Mouse (Mus musculus) limb, embryonic 13.5 days (tissue): ENCODE data around the gene S100a1. TPM values are rescaled to one million over a fixed set of nuclear protein-coding genes. Genes with fewer than 3 reads are reported as not detected.

ENCODE experiments used
- ATAC-seq: fragments of 200-750 bp; cut with Nextera tagmentation; 2 replicates; pipeline ENCODE4 v1.8.0; 2017; ENCODE audit warnings: low read depth, moderate number of reproducible peaks, moderate TSS enrichment; ENCODE audit not compliant: low FRiP score
- H3K27ac ChIP-seq: fragments of 300-500 bp; sonication (generic); 2 replicates; pipeline ENCODE4 v1.5.1; 2015; ENCODE audit warnings: inconsistent platforms, mild to moderate bottlenecking, moderate library complexity
- H3K27me3 ChIP-seq: fragments of 300-500 bp; sonication (generic); 2 replicates; pipeline ENCODE4 v1.6.1; 2015; ENCODE audit warnings: mild to moderate bottlenecking, inconsistent platforms
- H3K36me3 ChIP-seq: fragments of 300-500 bp; sonication (generic); 2 replicates; pipeline ENCODE4 v1.6.1; 2015; ENCODE audit warnings: inconsistent platforms, mild to moderate bottlenecking, moderate library complexity
- H3K4me1 ChIP-seq: fragments of 300-500 bp; sonication (generic); 2 replicates; pipeline ENCODE4 v1.6.1; 2015; ENCODE audit warnings: inconsistent platforms
- H3K4me2 ChIP-seq: fragments of 300-500 bp; sonication (generic); replicated peaks from 2 replicates; pipeline ENCODE4 v1.6.1; 2015; ENCODE audit warnings: inconsistent platforms, mild to moderate bottlenecking, moderate library complexity
- H3K4me3 ChIP-seq: fragments of 300-500 bp; sonication (generic); 2 replicates; pipeline ENCODE4 v1.5.1; 2015; ENCODE audit warnings: moderate library complexity, mild to moderate bottlenecking, inconsistent platforms
- H3K9ac ChIP-seq: fragments of 300-500 bp; sonication (generic); 2 replicates; pipeline ENCODE4 v1.6.1; 2015; ENCODE audit warnings: mild to moderate bottlenecking, inconsistent platforms
- H3K9me3 ChIP-seq: fragments of 300-500 bp; sonication (generic); 2 replicates; pipeline ENCODE4 v1.6.1; 2016; ENCODE audit warnings: inconsistent platforms
- WGBS: fragments of 180-500 bp; shearing (Covaris S2); methylation state at CpG from one replicate; pipeline ENCODE4 v1.1.7; 2015; 5-methylcytosine and 5-hydroxymethylcytosine counted together
- polyA plus RNA-seq: library from polyadenylated mRNA; unstranded; fragments of >200 nt; fragmentation: Nextera tagmentation; extraction: Ambion mirVana; gene quantifications from 2 replicates; pipeline ENCODE4 v1.2.1, GENCODE M21; 2015

The S100a1 gene
- polyA plus RNA-seq, 1 experiment from 2014 or later, result 14.2 TPM

- Histone ChIP-seq H3K36me3 (peaks cover 35% of the 10 kb centered on the region), H3K27ac (peak within 1 kb of the TSS; percentile 93), H3K9me3 (no peaks in the 10 kb centered on the region), H3K9ac (peak within 1 kb of the TSS; percentile 95), H3K4me3 (peak within 1 kb of the TSS; percentile 74), H3K4me1 (peaks cover 22% of the 10 kb centered on the region), H3K27me3 (peaks cover 19% of the 10 kb centered on the region), H3K4me2 (peak within 1 kb of the TSS; percentile 84)
- WGBS, result under 1% methylated on average over 66 of the region's 66 CpGs
- peak; percentile 93 for ATAC-seq
Measured at GRCm38 (mm10) chr3:90508950-90509746, 5.0 kb downstream of the S100a1 start, which contains the start of gene Chtop. TSS of gene Chtop (minus strand) at chr3:90509498.

- H3K4me3 ChIP-seq, result peak overlapping the region; percentile 74
- no peaks in the 10 kb centered on the region for H3K9me3 ChIP-seq
- no peak for ATAC-seq
- H3K9ac ChIP-seq, result peak overlapping the region; percentile 95
- peaks cover 19% of the 10 kb centered on the region for H3K4me1 ChIP-seq
- peaks cover 42% of the 10 kb centered on the region for H3K36me3 ChIP-seq
- 2% methylated on average over 20 of the region's 20 CpGs for WGBS
- H3K27ac ChIP-seq, result peak overlapping the region; percentile 93; the same call in 1 of the 2 replicates
- H3K27me3 ChIP-seq, result peaks cover 12% of the 10 kb centered on the region
- peak overlapping the region; percentile 84 for H3K4me2 ChIP-seq
Measured at GRCm38 (mm10) chr3:90508287-90508949, 5.8 kb downstream of the S100a1 start.

GRCm38 (mm10) chr3:90506362-90506761 is 7.8 kb downstream of the S100a1 start:
- H3K9me3 ChIP-seq, result no peaks in the 10 kb centered on the region
- no peak for ATAC-seq
- WGBS, result 82% methylated on average over 3 of the region's 3 CpGs
- peaks cover 63% of the 10 kb centered on the region for H3K36me3 ChIP-seq
- H3K4me3 ChIP-seq, result no peak overlapping the region
- no peak overlapping the region for H3K9ac ChIP-seq
- no peak overlapping the region for H3K4me2 ChIP-seq
- no peaks in the 10 kb centered on the region for H3K27me3 ChIP-seq
- H3K4me1 ChIP-seq, result peaks cover 19% of the 10 kb centered on the region
- H3K27ac ChIP-seq, result no peak overlapping the region

- H3K36me3 ChIP-seq, result peaks cover 71% of the 10 kb centered on the region
- no peak overlapping the region for H3K9ac ChIP-seq
- 85% methylated on average over 5 of the region's 5 CpGs for WGBS
- no peaks in the 10 kb centered on the region for H3K9me3 ChIP-seq
- H3K27me3 ChIP-seq, result no peaks in the 10 kb centered on the region
- H3K4me1 ChIP-seq, result peaks cover 19% of the 10 kb centered on the region
- H3K4me3 ChIP-seq, result no peak overlapping the region
- ATAC-seq, result no peak
- H3K27ac ChIP-seq, result no peak overlapping the region
- H3K4me2 ChIP-seq, result no peak overlapping the region
Measured at GRCm38 (mm10) chr3:90505216-90505615, 9.0 kb downstream of the S100a1 start.

- H3K27ac ChIP-seq, result no peak overlapping the region
- H3K9me3 ChIP-seq, result no peaks in the 10 kb centered on the region
- H3K4me3 ChIP-seq, result no peak overlapping the region
- WGBS, result 89% methylated on average over 4 of the region's 4 CpGs
- H3K36me3 ChIP-seq, result peaks cover 88% of the 10 kb centered on the region
- H3K4me1 ChIP-seq, result peaks cover 19% of the 10 kb centered on the region
- no peak overlapping the region for H3K4me2 ChIP-seq
- no peaks in the 10 kb centered on the region for H3K27me3 ChIP-seq
- ATAC-seq, result no peak
- H3K9ac ChIP-seq, result no peak overlapping the region
Measured at GRCm38 (mm10) chr3:90503444-90503843, 10.7 kb downstream of the S100a1 start.

- Histone ChIP-seq H3K4me2 (no peak overlapping the region), H3K9me3 (no peaks in the 10 kb centered on the region), H3K36me3 (peaks cover 71% of the 10 kb centered on the region), H3K27ac (no peak overlapping the region), H3K4me3 (no peak overlapping the region), H3K4me1 (no peaks in the 10 kb centered on the region), H3K9ac (no peak overlapping the region), H3K27me3 (no peaks in the 10 kb centered on the region)
- ATAC-seq, result no peak
Measured at GRCm38 (mm10) chr3:90497597-90497996, 16.6 kb downstream of the S100a1 start.

- H3K9me3 ChIP-seq, result no peaks in the 10 kb centered on the region
- H3K36me3 ChIP-seq, result peaks cover 55% of the 10 kb centered on the region
- no peak overlapping the region for H3K4me2 ChIP-seq
- H3K4me1 ChIP-seq, result no peaks in the 10 kb centered on the region
- ATAC-seq, result no peak
- no peak overlapping the region for H3K9ac ChIP-seq
- no peak overlapping the region for H3K27ac ChIP-seq
- H3K4me3 ChIP-seq, result no peak overlapping the region
- no peaks in the 10 kb centered on the region for H3K27me3 ChIP-seq
- WGBS, result 93% methylated on average over 7 of the region's 7 CpGs
Measured at GRCm38 (mm10) chr3:90495850-90496525, 18.2 kb downstream of the S100a1 start.

GRCm38 (mm10) chr3:90493831-90494540 is 20.2 kb downstream of the S100a1 start:
- no peak overlapping the region for H3K9ac ChIP-seq
- no peak for ATAC-seq

GRCm38 (mm10) chr3:90491350-90491749 is 22.8 kb downstream of the S100a1 start:
- peaks cover 9% of the 10 kb centered on the region for H3K4me1 ChIP-seq
- H3K9ac ChIP-seq, result no peak overlapping the region
- peaks cover 42% of the 10 kb centered on the region for H3K36me3 ChIP-seq
- no peak overlapping the region for H3K4me3 ChIP-seq
- no peak overlapping the region for H3K27ac ChIP-seq
- H3K27me3 ChIP-seq, result no peaks in the 10 kb centered on the region
- WGBS, result 40% methylated on average over 2 of the region's 2 CpGs
- H3K4me2 ChIP-seq, result no peak overlapping the region
- ATAC-seq, result no peak
- no peaks in the 10 kb centered on the region for H3K9me3 ChIP-seq

More at GRCm38 (mm10) chr3:90493831-90494540, 20.2 kb downstream of the S100a1 start:
- H3K4me1 ChIP-seq, result peaks cover 9% of the 10 kb centered on the region
- H3K27ac ChIP-seq, result no peak overlapping the region
- peaks cover 43% of the 10 kb centered on the region for H3K36me3 ChIP-seq
- no peaks in the 10 kb centered on the region for H3K9me3 ChIP-seq
- no peak overlapping the region for H3K4me3 ChIP-seq
- H3K4me2 ChIP-seq, result no peak overlapping the region
- no peaks in the 10 kb centered on the region for H3K27me3 ChIP-seq
- WGBS, result 67% methylated on average over 4 of the region's 4 CpGs

- Histone ChIP-seq H3K36me3 (peaks cover 43% of the 10 kb centered on the region), H3K9ac (peak within 1 kb of the TSS; percentile 73), H3K4me3 (peak within 1 kb of the TSS; percentile 73), H3K4me1 (peaks cover 9% of the 10 kb centered on the region), H3K27ac (no peak within 1 kb of the TSS; the same call in 1 of the 2 replicates), H3K4me2 (peak within 1 kb of the TSS; percentile 71), H3K27me3 (no peaks in the 10 kb centered on the region), H3K9me3 (no peaks in the 10 kb centered on the region)
- peak; percentile 98 for ATAC-seq
- under 1% methylated on average over 37 of the region's 37 CpGs for WGBS
Measured at GRCm38 (mm10) chr3:90490696-90491256, 23.4 kb downstream of the S100a1 start, which contains the start of gene Snapin. TSS of gene Snapin (minus strand) at chr3:90491033.

GRCm38 (mm10) chr3:90488576-90488975 is 25.6 kb downstream of the S100a1 start:
- H3K4me3 ChIP-seq, result no peak overlapping the region
- no peak overlapping the region for H3K9ac ChIP-seq
- H3K27me3 ChIP-seq, result no peaks in the 10 kb centered on the region
- H3K36me3 ChIP-seq, result peaks cover 57% of the 10 kb centered on the region
- ATAC-seq, result no peak
- H3K4me2 ChIP-seq, result no peak overlapping the region
- H3K9me3 ChIP-seq, result no peaks in the 10 kb centered on the region
- H3K4me1 ChIP-seq, result peaks cover 9% of the 10 kb centered on the region
- no peak overlapping the region for H3K27ac ChIP-seq
- WGBS, result 88% methylated on average over 6 of the region's 6 CpGs
